Mouse (Mus musculus) neural tube, embryonic 14.5 days (tissue): ENCODE data around the gene Iqcm. TPM values are rescaled to one million over a fixed set of nuclear protein-coding genes. Genes with fewer than 3 reads are reported as not detected.

Experiments used
- ATAC-seq: fragments of 200-750 bp; cut with Nextera tagmentation; 2 replicates; pipeline ENCODE4 v1.8.0; 2017; ENCODE audit warnings: low read depth, mild to moderate bottlenecking, moderate TSS enrichment, moderate library complexity
- H3K27ac ChIP-seq: fragments of 300-500 bp; sonication (generic); 2 replicates; pipeline ENCODE4 v1.5.1; 2014; ENCODE audit warnings: low read depth, mild to moderate bottlenecking, control low read depth, low read length, moderate library complexity, mixed read lengths
- H3K27me3 ChIP-seq: fragments of 300-500 bp; sonication (generic); 2 replicates; pipeline ENCODE4 v1.6.1; 2014; ENCODE audit warnings: low read length; ENCODE audit not compliant: control insufficient read depth, insufficient read depth
- H3K36me3 ChIP-seq: fragments of 300-500 bp; sonication (generic); 2 replicates; pipeline ENCODE4 v1.6.1; 2014; ENCODE audit warnings: low read length, mixed read lengths; ENCODE audit not compliant: control insufficient read depth, insufficient read depth
- H3K4me1 ChIP-seq: fragments of 300-500 bp; sonication (generic); 2 replicates; pipeline ENCODE4 v1.6.1; 2014; ENCODE audit warnings: low read length; ENCODE audit not compliant: control insufficient read depth, insufficient read depth
- H3K4me2 ChIP-seq: fragments of 300-500 bp; sonication (generic); 2 replicates; pipeline ENCODE4 v1.6.1; 2014; ENCODE audit warnings: mild to moderate bottlenecking, low read depth, low read length, control low read depth
- H3K4me3 ChIP-seq: fragments of 300-500 bp; sonication (generic); 2 replicates; pipeline ENCODE4 v1.5.1; 2014; ENCODE audit warnings: low read depth, low read length, control low read depth, mixed read lengths
- H3K9ac ChIP-seq: fragments of 300-500 bp; sonication (generic); replicated peaks from 2 replicates; pipeline ENCODE4 v1.6.1; 2014; ENCODE audit warnings: low read depth, mild to moderate bottlenecking, control low read depth, low read length, mixed read lengths
- H3K9me3 ChIP-seq: fragments of 300-500 bp; sonication (generic); 2 replicates; pipeline ENCODE4 v1.6.1; 2016; ENCODE audit warnings: low read length; ENCODE audit not compliant: control insufficient read depth
- WGBS: fragments of 180-500 bp; shearing (Covaris S2); extraction: QIAGEN DNeasy Blood & Tissue Kit; methylation state at CpG from one replicate; pipeline ENCODE4 v1.1.7; 2014; 5-methylcytosine and 5-hydroxymethylcytosine counted together
- polyA plus RNA-seq: library from polyadenylated mRNA; unstranded; fragments of >200 nt; fragmentation: Nextera tagmentation; extraction: Ambion mirVana; gene quantifications from 2 replicates; pipeline ENCODE4 v1.2.1, GENCODE M21; 2014

The Iqcm gene
- polyA plus RNA-seq, 1 experiment from 2014 or later, result not detected

GRCm38 (mm10) chr8:76018501-76018900 is 570.0 kb downstream of the Iqcm start:
- no peaks in the 10 kb centered on the region for H3K27me3 ChIP-seq
- no peak overlapping the region for H3K4me3 ChIP-seq
- no peaks in the 10 kb centered on the region for H3K4me1 ChIP-seq
- no peaks in the 10 kb centered on the region for H3K36me3 ChIP-seq
- no peak for ATAC-seq
- H3K4me2 ChIP-seq, result no peak overlapping the region
- 81% methylated on average over 4 of the region's 4 CpGs for WGBS
- no peaks in the 10 kb centered on the region for H3K9me3 ChIP-seq
- H3K9ac ChIP-seq, result no peak overlapping the region
- no peak overlapping the region for H3K27ac ChIP-seq

Other genes with a start within 250 kb of the Iqcm start
- 3.1 TPM in 2 replicates for gene Rasd2, start 234.8 kb upstream of the Iqcm start, polyA plus RNA-seq
- not detected in 2 replicates for gene Gm10358, start 42.1 kb upstream of the Iqcm start, polyA plus RNA-seq